15 mouse cellular contexts compared by ENCODE assay signal in genomic region chr17:32629726-32630125, GRCm38 (mm10). TPM values are rescaled to one million over a fixed set of nuclear protein-coding genes. Genes with fewer than 3 reads are reported as not detected.
"Had no signal": no experiment of that assay in that cellular context is flagged by ENCODE, and none has a peak within 500 bp of the region (broad histone marks: within the 10 kb centered on the region; RNA-seq: fewer than 3 reads in every experiment).

No protein-coding gene starts in this region.

RNA-seq across cellular contexts. Expression of gene Cyp4f37, which starts 8.6 kb away (rescaled TPM):
- total RNA-seq: heart, postnatal 10 days; heart, postnatal 14 days; heart, postnatal 25 days; heart, postnatal 36 days; heart, postnatal 4 days; hematopoietic stem cell, adult 5-6 weeks; hindbrain, postnatal 0 days; layer of hippocampus, adult 18-20 months; layer of hippocampus, adult 2 months; layer of hippocampus, adult 8-10 months; layer of hippocampus, postnatal 10 days; layer of hippocampus, postnatal 14 days; layer of hippocampus, postnatal 25 days; layer of hippocampus, postnatal 36 days; left cerebral cortex, adult 18-20 months had no signal

RNA-seq across cellular contexts. Expression of gene Cyp4f40, which starts 29.0 kb away (rescaled TPM):
- total RNA-seq: heart, postnatal 10 days; heart, postnatal 14 days; heart, postnatal 25 days; heart, postnatal 36 days; heart, postnatal 4 days; hematopoietic stem cell, adult 5-6 weeks; hindbrain, postnatal 0 days; layer of hippocampus, adult 18-20 months; layer of hippocampus, adult 2 months; layer of hippocampus, adult 8-10 months; layer of hippocampus, postnatal 10 days; layer of hippocampus, postnatal 14 days; layer of hippocampus, postnatal 25 days; layer of hippocampus, postnatal 36 days; left cerebral cortex, adult 18-20 months had no signal

RNA-seq across cellular contexts. Expression of gene Cyp4f15, which starts 55.7 kb away (rescaled TPM):
- total RNA-seq: heart, postnatal 10 days; heart, postnatal 14 days; heart, postnatal 25 days; heart, postnatal 36 days; heart, postnatal 4 days; hematopoietic stem cell, adult 5-6 weeks had no signal
